Mouse (Mus musculus) testis, adult 2 months (tissue): ENCODE data around the gene Twsg1. TPM values are rescaled to one million over a fixed set of nuclear protein-coding genes. Genes with fewer than 3 reads are reported as not detected.

Experiments
- H3K27ac ChIP-seq: fragments of 200-500 bp; 2 replicates; pipeline ENCODE4 v1.5.1; 2012; ENCODE audit warnings: low read depth, low read length; ENCODE audit not compliant: control insufficient read depth, insufficient read depth
- H3K27me3 ChIP-seq: fragments of 200-500 bp; 2 replicates; pipeline ENCODE4 v1.6.1; 2012; ENCODE audit warnings: mild to moderate bottlenecking, low read length, moderate library complexity; ENCODE audit not compliant: control insufficient read depth, insufficient read depth
- H3K36me3 ChIP-seq: fragments of 200-500 bp; 2 replicates; pipeline ENCODE4 v1.6.1; 2012; ENCODE audit warnings: mild to moderate bottlenecking, low read length; ENCODE audit not compliant: control insufficient read depth, insufficient read depth
- H3K4me1 ChIP-seq: fragments of 200-500 bp; 2 replicates; pipeline ENCODE4 v1.6.1; 2012; ENCODE audit warnings: low read length; ENCODE audit not compliant: control insufficient read depth, insufficient read depth
- H3K4me3 ChIP-seq: fragments of 200-500 bp; 2 replicates; pipeline ENCODE4 v1.5.1; 2012; ENCODE audit warnings: low read depth, mild to moderate bottlenecking, low read length, moderate library complexity, mixed read lengths; ENCODE audit not compliant: control insufficient read depth
- CTCF ChIP-seq: fragments of 200-500 bp; IDR thresholded peaks from 2 replicates; pipeline ENCODE4 v1.5.1; 2012; ENCODE audit warnings: low read depth, mild to moderate bottlenecking, inconsistent platforms, low read length, moderate library complexity; ENCODE audit not compliant: control insufficient read depth, insufficient read depth, insufficient replicate concordance
- POLR2A ChIP-seq: fragments of 200-500 bp; IDR thresholded peaks from 2 replicates; pipeline ENCODE4 v1.6.1; 2012; ENCODE audit warnings: low read depth, mild to moderate bottlenecking, inconsistent platforms, low read length, moderate library complexity; ENCODE audit not compliant: control insufficient read depth
- polyA plus RNA-seq: library from polyadenylated mRNA; depleted of rRNA; stranded (reverse); fragments of >200 nt; gene quantifications from 2 replicates; pipeline ENCODE4 v1.2.3, GENCODE M21; 2012

The Twsg1 gene
- polyA plus RNA-seq, 1 experiment = 6.8 TPM

DNA sequence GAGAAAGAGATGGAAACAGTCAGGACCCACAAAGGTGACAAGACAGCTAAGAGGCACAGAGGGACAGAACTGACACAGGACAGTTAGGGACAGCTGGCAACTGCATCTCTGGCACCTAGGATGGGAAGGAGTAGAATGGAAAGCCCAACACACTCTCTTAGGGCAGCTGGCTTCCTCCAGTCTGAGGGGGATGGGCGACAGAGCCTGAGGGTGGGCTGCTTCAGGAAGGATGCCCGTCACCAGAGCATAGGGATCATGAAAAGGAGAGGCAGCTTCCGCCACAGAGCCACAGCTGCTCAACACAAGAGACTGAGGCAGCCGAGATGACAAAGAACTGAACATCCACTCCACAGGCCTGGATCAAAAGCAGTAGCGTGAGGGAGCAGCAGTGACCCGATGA lies 19.5 kb downstream of the Twsg1 start:
- no peak for TF ChIP-seq POLR2A
- no peaks in the 10 kb centered on the region for H3K27me3 ChIP-seq
- no peak overlapping the region for H3K4me3 ChIP-seq
- H3K4me1 ChIP-seq = no peaks in the 10 kb centered on the region; the same call in 1 of the 2 replicates
- H3K27ac ChIP-seq = no peak overlapping the region
- no peaks in the 10 kb centered on the region for H3K36me3 ChIP-seq

- Histone ChIP-seq H3K27ac (no peak overlapping the region), H3K27me3 (no peaks in the 10 kb centered on the region), H3K4me3 (no peak overlapping the region), H3K4me1 (no peaks in the 10 kb centered on the region; the same call in 1 of the 2 replicates), H3K36me3 (no peaks in the 10 kb centered on the region)
- TF ChIP-seq POLR2A (no peak), CTCF (no peak)
Observed at GRCm38 (mm10) chr17:65930960-65931359, 20.1 kb downstream of the Twsg1 start.

DNA sequence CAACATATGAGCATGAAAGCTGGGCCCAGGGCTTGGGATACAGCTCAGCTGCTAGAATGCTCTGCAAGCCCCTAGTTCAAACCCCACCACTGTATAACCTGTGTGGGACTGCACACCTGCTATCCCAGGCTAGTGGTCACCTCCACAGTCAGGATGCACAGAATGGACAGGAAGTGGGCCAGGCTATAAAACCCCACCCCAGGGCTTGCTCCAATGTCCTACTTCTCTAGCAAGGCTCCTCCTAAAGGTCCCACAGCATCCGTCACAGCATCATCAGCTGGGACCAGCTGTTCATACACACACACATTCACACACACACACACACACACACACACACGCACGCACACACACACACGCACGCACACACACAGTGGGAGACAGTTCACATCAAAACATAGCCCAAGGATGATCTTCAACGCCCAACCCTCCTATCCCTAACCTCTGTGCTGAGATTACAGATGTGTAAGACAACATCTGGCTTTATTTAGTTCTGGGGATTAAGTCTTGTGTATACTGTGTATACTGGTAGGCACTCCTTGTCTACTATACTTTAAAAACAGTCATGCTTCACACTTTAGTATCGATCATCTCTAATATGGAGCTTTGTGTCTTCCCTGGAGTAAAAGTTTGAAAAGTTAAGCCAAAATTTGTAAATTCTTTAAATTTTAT lies 20.7 kb downstream of the Twsg1 start:
- TF ChIP-seq CTCF (no peak), POLR2A (no peak)
- Histone ChIP-seq H3K27me3 (no peaks in the 10 kb centered on the region), H3K27ac (no peak overlapping the region), H3K4me3 (no peak overlapping the region), H3K36me3 (no peaks in the 10 kb centered on the region), H3K4me1 (no peaks in the 10 kb centered on the region; the same call in 1 of the 2 replicates)

DNA sequence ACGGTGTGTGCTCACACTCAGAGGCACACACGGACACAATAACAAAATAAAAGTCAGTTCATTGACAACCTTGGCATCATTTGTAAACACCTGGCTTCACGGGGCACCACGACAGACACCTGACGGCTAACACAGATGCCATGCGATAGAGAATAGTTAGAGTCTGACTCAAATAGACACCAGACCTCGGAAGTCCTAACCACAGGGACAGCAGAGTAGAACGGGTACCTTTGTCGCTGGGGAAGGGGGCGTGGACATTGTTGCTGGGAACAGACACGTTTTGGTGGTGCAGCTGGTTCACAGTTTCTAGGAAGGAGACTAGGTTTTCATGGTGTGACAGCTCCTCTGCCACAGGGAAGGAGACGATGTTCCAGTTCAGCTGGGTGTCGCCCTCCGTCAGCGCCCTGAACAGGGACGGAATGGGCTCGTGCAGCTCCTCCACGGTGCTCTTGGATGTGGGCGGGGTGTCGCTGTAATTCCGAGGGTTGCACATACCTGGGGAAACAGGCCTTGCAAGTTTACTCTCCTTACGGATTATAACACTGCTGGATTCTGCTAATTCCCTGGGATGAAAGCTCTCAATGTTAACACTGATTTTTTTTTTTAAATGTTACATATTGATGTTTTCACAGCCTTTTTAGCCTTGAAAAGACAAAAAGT lies 21.6 kb downstream of the Twsg1 start:
- Histone ChIP-seq H3K4me3 (no peak overlapping the region), H3K4me1 (no peaks in the 10 kb centered on the region; the same call in 1 of the 2 replicates), H3K36me3 (no peaks in the 10 kb centered on the region; the same call in 1 of the 2 replicates), H3K27me3 (no peaks in the 10 kb centered on the region), H3K27ac (no peak overlapping the region)
- TF ChIP-seq POLR2A (no peak), CTCF (no peak)

GRCm38 (mm10) chr17:65927077-65927476 lies 23.9 kb downstream of the Twsg1 start:
- H3K36me3 ChIP-seq = no peaks in the 10 kb centered on the region; the same call in 1 of the 2 replicates
- H3K27me3 ChIP-seq = no peaks in the 10 kb centered on the region
- no peak for TF ChIP-seq CTCF
- TF ChIP-seq POLR2A = no peak

DNA sequence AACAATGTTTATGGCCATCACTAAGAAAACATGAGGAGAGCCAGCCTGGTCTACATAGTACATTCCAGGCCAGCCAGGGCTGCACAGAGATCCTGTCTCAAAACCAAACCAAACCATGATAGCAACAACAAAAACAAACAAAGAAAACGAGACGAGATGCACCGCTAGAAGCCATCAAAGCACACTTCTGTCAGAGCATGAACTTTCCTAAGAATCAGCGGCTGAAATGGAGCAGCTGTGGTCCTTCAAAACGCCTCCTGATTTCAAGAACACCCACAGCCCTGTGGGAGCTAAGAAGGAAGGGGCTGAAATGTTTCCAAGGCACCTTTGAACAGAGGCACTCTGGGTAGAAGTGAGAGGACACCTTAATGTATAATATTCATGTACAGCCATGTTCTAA lies 26.8 kb downstream of the Twsg1 start:
- Histone ChIP-seq H3K36me3 (no peaks in the 10 kb centered on the region; the same call in 1 of the 2 replicates), H3K4me3 (no peak overlapping the region), H3K4me1 (no peaks in the 10 kb centered on the region), H3K27ac (no peak overlapping the region), H3K27me3 (no peaks in the 10 kb centered on the region)
- no peak for TF ChIP-seq POLR2A
- TF ChIP-seq CTCF = no peak

More at GRCm38 (mm10) chr17:65927077-65927476, 23.9 kb downstream of the Twsg1 start:
- no peak overlapping the region for H3K27ac ChIP-seq
- H3K4me1 ChIP-seq = no peaks in the 10 kb centered on the region
- H3K4me3 ChIP-seq = no peak overlapping the region

DNA sequence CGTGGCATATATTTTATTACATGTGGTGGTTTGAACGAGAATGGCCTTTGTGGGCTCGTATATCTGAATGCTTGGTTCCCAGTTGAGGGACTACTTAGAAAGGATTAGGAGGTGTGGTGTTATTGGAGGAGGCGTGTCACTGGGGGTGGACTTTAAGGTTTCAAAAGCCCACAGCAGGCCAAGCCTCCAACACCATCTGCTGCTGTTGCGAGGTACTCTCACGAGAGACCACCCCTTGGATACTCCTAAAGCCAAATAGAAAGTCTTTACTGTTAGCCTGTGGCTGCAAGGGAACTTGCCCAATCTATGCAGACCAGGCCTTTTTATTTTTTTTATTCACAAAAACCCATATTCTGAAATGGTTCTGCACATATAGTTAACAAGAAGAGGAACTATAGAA lies 29.1 kb downstream of the Twsg1 start:
- Histone ChIP-seq H3K27me3 (no peaks in the 10 kb centered on the region), H3K36me3 (no peaks in the 10 kb centered on the region; the same call in 1 of the 2 replicates), H3K27ac (no peak overlapping the region), H3K4me1 (no peaks in the 10 kb centered on the region), H3K4me3 (no peak overlapping the region)
- TF ChIP-seq POLR2A = no peak
- no peak for TF ChIP-seq CTCF

DNA sequence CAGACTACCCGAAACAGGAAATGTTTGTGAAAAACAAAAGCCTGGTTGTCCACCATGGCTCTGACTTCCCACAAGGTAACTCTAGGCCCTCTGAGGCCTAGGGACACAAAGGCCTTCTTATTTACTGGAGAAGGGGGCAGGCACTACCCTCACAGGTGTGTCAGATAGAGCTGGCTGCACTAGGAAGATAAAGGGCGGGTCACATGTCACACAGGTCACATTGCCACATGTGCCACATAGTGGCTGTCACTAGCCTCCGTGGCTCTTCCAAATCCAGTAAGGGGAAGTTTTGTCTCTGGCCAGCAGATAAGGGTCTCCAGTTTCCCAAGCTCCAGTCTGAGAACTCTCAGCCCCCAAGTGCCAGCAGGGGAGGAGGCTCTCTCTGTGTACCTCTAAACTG lies 31.8 kb downstream of the Twsg1 start:
- no peaks in the 10 kb centered on the region for H3K27me3 ChIP-seq
- no peak overlapping the region for H3K27ac ChIP-seq
- H3K4me3 ChIP-seq = no peak overlapping the region
- H3K4me1 ChIP-seq = no peaks in the 10 kb centered on the region
- TF ChIP-seq POLR2A (no peak), CTCF (no peak)
- no peaks in the 10 kb centered on the region; the same call in 1 of the 2 replicates for H3K36me3 ChIP-seq
